Mouse (Mus musculus): ENCODE data around the gene Casq2.

The Casq2 gene

GRCm38 (mm10) chr3:102193488-102194290, 107.5 kb downstream of the Casq2 start:
- DNase-seq (ENCODE audit: low read depth, low spot score): peak; percentile 67

DNA sequence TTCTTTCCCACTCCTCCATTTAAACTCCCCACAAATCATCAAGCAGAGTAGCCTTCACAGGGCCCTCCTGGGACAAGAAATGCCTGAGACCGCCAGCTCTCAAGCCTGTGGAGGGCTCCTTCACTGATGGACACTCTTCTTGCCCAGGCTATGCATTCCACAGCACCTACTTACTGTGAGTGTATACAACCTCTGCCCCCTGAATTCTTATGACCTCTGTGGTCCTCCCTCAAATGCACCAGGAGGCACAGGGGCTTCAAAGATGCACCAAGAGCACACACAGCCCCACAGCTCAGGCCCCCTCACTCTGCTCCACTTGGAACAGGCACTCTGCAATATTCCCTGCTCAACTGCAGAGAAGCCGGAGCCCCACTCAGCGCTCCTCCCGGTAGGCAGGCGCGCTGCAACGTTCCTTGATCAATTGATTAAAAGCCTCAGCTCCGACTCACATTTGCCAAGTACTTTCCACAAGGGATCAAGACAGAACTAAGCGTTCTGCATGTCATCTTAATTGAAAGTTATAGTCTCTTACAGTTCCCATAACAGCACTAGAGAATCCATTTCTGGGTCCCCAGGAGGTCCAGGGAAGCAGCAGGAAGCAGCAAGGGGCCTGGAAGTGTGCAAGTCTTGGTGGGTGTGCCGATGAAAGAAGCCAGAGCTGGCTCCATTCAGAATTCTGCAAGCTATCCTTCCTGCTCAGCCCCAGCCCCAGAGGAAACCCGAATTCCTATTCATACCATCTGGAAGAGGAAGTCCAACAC, 108.3 kb downstream of the Casq2 start:
- DNase-seq (ENCODE audit: low read depth, low spot score): no peak

- no peak for DNase-seq (ENCODE audit: low read depth, low spot score)
Observed at GRCm38 (mm10) chr3:102195762-102196161, 109.5 kb downstream of the Casq2 start.
